Mouse (Mus musculus): ENCODE data around the gene Strip1. TPM values are rescaled to one million over a fixed set of nuclear protein-coding genes. Genes with fewer than 3 reads are reported as not detected.
"Not testable (repeated sequence)": the region's sequence is repeated elsewhere in the genome, so short reads cannot be mapped to it uniquely, and the experiment has no call there.

Strip1 gene
- polyA plus RNA-seq, 1 experiment from 2014 or later = 92.2 TPM

- no peak overlapping the region for H3K4me2 ChIP-seq (ENCODE audit: low read depth, low read length, severe bottlenecking)
- peaks cover 6% of the 10 kb centered on the region; the same call in 1 of the 2 replicates for H3K36me3 ChIP-seq (ENCODE audit: control insufficient read depth, insufficient read depth, low read length)
- no peak overlapping the region for H3K9ac ChIP-seq (ENCODE audit: low read length)
- H3K9me3 ChIP-seq (ENCODE audit: control insufficient read depth, low read length) = no peaks in the 10 kb centered on the region
- DNase-seq (ENCODE audit: low spot score) (no peak), ATAC-seq (replicated peaks; ENCODE audit: low FRiP score) (no peak)
- H3K4me1 ChIP-seq (replicated peaks; ENCODE audit: control insufficient read depth, insufficient read depth, low read length) = no peaks in the 10 kb centered on the region
- H3K27me3 ChIP-seq (ENCODE audit: control insufficient read depth, insufficient read depth, low read length) = no peaks in the 10 kb centered on the region
- no peak overlapping the region for H3K27ac ChIP-seq (ENCODE audit: low read depth, low read length)
- WGBS = 91% methylated on average over 2 of the region's 2 CpGs
- H3K4me3 ChIP-seq (ENCODE audit: low read depth, low read length) = no peak overlapping the region
Observed at GRCm38 (mm10) chr3:107656151-107656550, 24.7 kb upstream of the Strip1 start.

- Histone ChIP-seq H3K27me3 (ENCODE audit: control insufficient read depth, insufficient read depth, low read length) (no peaks in the 10 kb centered on the region), H3K4me2 (ENCODE audit: low read depth, low read length, severe bottlenecking) (no peak overlapping the region), H3K4me3 (ENCODE audit: low read depth, low read length) (no peak overlapping the region), H3K27ac (ENCODE audit: low read depth, low read length) (no peak overlapping the region), H3K9me3 (ENCODE audit: control insufficient read depth, low read length) (no peaks in the 10 kb centered on the region), H3K36me3 (ENCODE audit: control insufficient read depth, insufficient read depth, low read length) (peaks cover 3% of the 10 kb centered on the region; the same call in 1 of the 2 replicates), H3K9ac (ENCODE audit: low read length) (no peak overlapping the region), H3K4me1 (replicated peaks; ENCODE audit: control insufficient read depth, insufficient read depth, low read length) (no peaks in the 10 kb centered on the region)
- DNase-seq (ENCODE audit: low spot score) = no peak
- ATAC-seq (replicated peaks; ENCODE audit: low FRiP score) = no peak
- WGBS = 89% methylated on average over 3 of the region's 3 CpGs
Observed at GRCm38 (mm10) chr3:107655491-107655890, 24.0 kb upstream of the Strip1 start.

GRCm38 (mm10) chr3:107654861-107655260 lies 23.4 kb upstream of the Strip1 start:
- Histone ChIP-seq H3K27me3 (ENCODE audit: control insufficient read depth, insufficient read depth, low read length) (no peaks in the 10 kb centered on the region), H3K4me2 (ENCODE audit: low read depth, low read length, severe bottlenecking) (no peak overlapping the region), H3K27ac (ENCODE audit: low read depth, low read length) (no peak overlapping the region), H3K9me3 (ENCODE audit: control insufficient read depth, low read length) (no peaks in the 10 kb centered on the region), H3K4me1 (replicated peaks; ENCODE audit: control insufficient read depth, insufficient read depth, low read length) (no peaks in the 10 kb centered on the region), H3K36me3 (ENCODE audit: control insufficient read depth, insufficient read depth, low read length) (no peaks in the 10 kb centered on the region), H3K4me3 (ENCODE audit: low read depth, low read length) (no peak overlapping the region), H3K9ac (ENCODE audit: low read length) (no peak overlapping the region)
- WGBS = 86% methylated on average over 3 of the region's 3 CpGs
- ATAC-seq (replicated peaks; ENCODE audit: low FRiP score) (no peak), DNase-seq (ENCODE audit: low spot score) (no peak)

GRCm38 (mm10) chr3:107652968-107653367 lies 21.5 kb upstream of the Strip1 start:
- H3K9ac ChIP-seq (ENCODE audit: low read length) = no peak overlapping the region
- no peaks in the 10 kb centered on the region for H3K4me1 ChIP-seq (replicated peaks; ENCODE audit: control insufficient read depth, insufficient read depth, low read length)
- no peak overlapping the region for H3K27ac ChIP-seq (ENCODE audit: low read depth, low read length)
- H3K36me3 ChIP-seq (ENCODE audit: control insufficient read depth, insufficient read depth, low read length) = no peaks in the 10 kb centered on the region
- no peak overlapping the region for H3K4me2 ChIP-seq (ENCODE audit: low read depth, low read length, severe bottlenecking)
- DNase-seq (ENCODE audit: low spot score) = no peak
- no peak for ATAC-seq (replicated peaks; ENCODE audit: low FRiP score)
- no peaks in the 10 kb centered on the region for H3K9me3 ChIP-seq (ENCODE audit: control insufficient read depth, low read length)
- 93% methylated on average over 3 of the region's 3 CpGs for WGBS
- H3K4me3 ChIP-seq (ENCODE audit: low read depth, low read length) = no peak overlapping the region
- no peaks in the 10 kb centered on the region for H3K27me3 ChIP-seq (ENCODE audit: control insufficient read depth, insufficient read depth, low read length)

GRCm38 (mm10) chr3:107650276-107650675 lies 18.8 kb upstream of the Strip1 start:
- H3K9me3 ChIP-seq (ENCODE audit: control insufficient read depth, low read length); ATAC-seq (replicated peaks; ENCODE audit: low FRiP score); H3K27ac ChIP-seq (ENCODE audit: low read depth, low read length); DNase-seq (ENCODE audit: low spot score); H3K4me1 ChIP-seq (replicated peaks; ENCODE audit: control insufficient read depth, insufficient read depth, low read length); H3K36me3 ChIP-seq (ENCODE audit: control insufficient read depth, insufficient read depth, low read length); H3K4me2 ChIP-seq (ENCODE audit: low read depth, low read length, severe bottlenecking); H3K4me3 ChIP-seq (ENCODE audit: low read depth, low read length); H3K27me3 ChIP-seq (ENCODE audit: control insufficient read depth, insufficient read depth, low read length); H3K9ac ChIP-seq (ENCODE audit: low read length): not testable (repeated sequence)
- WGBS = 86% methylated on average over 5 of the region's 5 CpGs

GRCm38 (mm10) chr3:107646947-107647346 lies 15.5 kb upstream of the Strip1 start:
- Histone ChIP-seq H3K36me3 (ENCODE audit: control insufficient read depth, insufficient read depth, low read length) (no peaks in the 10 kb centered on the region), H3K9ac (ENCODE audit: low read length) (no peak overlapping the region), H3K4me3 (ENCODE audit: low read depth, low read length) (no peak overlapping the region), H3K4me2 (ENCODE audit: low read depth, low read length, severe bottlenecking) (no peak overlapping the region), H3K27me3 (ENCODE audit: control insufficient read depth, insufficient read depth, low read length) (no peaks in the 10 kb centered on the region), H3K27ac (ENCODE audit: low read depth, low read length) (no peak overlapping the region), H3K4me1 (replicated peaks; ENCODE audit: control insufficient read depth, insufficient read depth, low read length) (no peaks in the 10 kb centered on the region), H3K9me3 (ENCODE audit: control insufficient read depth, low read length) (no peaks in the 10 kb centered on the region)
- 92% methylated on average over 3 of the region's 3 CpGs for WGBS
- DNase-seq (ENCODE audit: low spot score) (no peak), ATAC-seq (replicated peaks; ENCODE audit: low FRiP score) (no peak)

- no peak for DNase-seq (ENCODE audit: low spot score)
- H3K4me3 ChIP-seq (ENCODE audit: low read depth, low read length) = no peak overlapping the region
- no peaks in the 10 kb centered on the region for H3K27me3 ChIP-seq (ENCODE audit: control insufficient read depth, insufficient read depth, low read length)
- H3K27ac ChIP-seq (ENCODE audit: low read depth, low read length) = no peak overlapping the region
- H3K36me3 ChIP-seq (ENCODE audit: control insufficient read depth, insufficient read depth, low read length) = no peaks in the 10 kb centered on the region
- no peaks in the 10 kb centered on the region for H3K4me1 ChIP-seq (replicated peaks; ENCODE audit: control insufficient read depth, insufficient read depth, low read length)
- 66% methylated on average over 5 of the region's 5 CpGs for WGBS
- no peaks in the 10 kb centered on the region for H3K9me3 ChIP-seq (ENCODE audit: control insufficient read depth, low read length)
- H3K9ac ChIP-seq (ENCODE audit: low read length) = no peak overlapping the region
- H3K4me2 ChIP-seq (ENCODE audit: low read depth, low read length, severe bottlenecking) = no peak overlapping the region
- no peak for ATAC-seq (replicated peaks; ENCODE audit: low FRiP score)
Observed at GRCm38 (mm10) chr3:107637606-107638172, 6.2 kb upstream of the Strip1 start.

GRCm38 (mm10) chr3:107636236-107636635 lies 4.7 kb upstream of the Strip1 start:
- Histone ChIP-seq H3K36me3 (ENCODE audit: control insufficient read depth, insufficient read depth, low read length) (no peaks in the 10 kb centered on the region), H3K4me3 (ENCODE audit: low read depth, low read length) (no peak overlapping the region), H3K9ac (ENCODE audit: low read length) (no peak overlapping the region), H3K27me3 (ENCODE audit: control insufficient read depth, insufficient read depth, low read length) (no peaks in the 10 kb centered on the region), H3K4me1 (replicated peaks; ENCODE audit: control insufficient read depth, insufficient read depth, low read length) (no peaks in the 10 kb centered on the region), H3K27ac (ENCODE audit: low read depth, low read length) (no peak overlapping the region), H3K9me3 (ENCODE audit: control insufficient read depth, low read length) (no peaks in the 10 kb centered on the region), H3K4me2 (ENCODE audit: low read depth, low read length, severe bottlenecking) (no peak overlapping the region)
- WGBS = 77% methylated on average over 3 of the region's 3 CpGs
- ATAC-seq (replicated peaks; ENCODE audit: low FRiP score) (no peak), DNase-seq (ENCODE audit: low spot score) (no peak)

GRCm38 (mm10) chr3:107635836-107636235 lies 4.3 kb upstream of the Strip1 start:
- Histone ChIP-seq H3K27me3 (ENCODE audit: control insufficient read depth, insufficient read depth, low read length) (no peaks in the 10 kb centered on the region), H3K9ac (ENCODE audit: low read length) (no peak overlapping the region), H3K27ac (ENCODE audit: low read depth, low read length) (no peak overlapping the region), H3K9me3 (ENCODE audit: control insufficient read depth, low read length) (no peaks in the 10 kb centered on the region), H3K4me3 (ENCODE audit: low read depth, low read length) (no peak overlapping the region), H3K4me1 (replicated peaks; ENCODE audit: control insufficient read depth, insufficient read depth, low read length) (no peaks in the 10 kb centered on the region), H3K4me2 (ENCODE audit: low read depth, low read length, severe bottlenecking) (no peak overlapping the region), H3K36me3 (ENCODE audit: control insufficient read depth, insufficient read depth, low read length) (no peaks in the 10 kb centered on the region)
- no peak for ATAC-seq (replicated peaks; ENCODE audit: low FRiP score)
- WGBS = 68% methylated on average over 8 of the region's 8 CpGs
- DNase-seq (ENCODE audit: low spot score) = no peak

Measured in forebrain, embryonic 11.5 days (tissue).